Mouse (Mus musculus): ENCODE results near the gene Gltpd2. TPM values are rescaled to one million over a fixed set of nuclear protein-coding genes. Genes with fewer than 3 reads are reported as not detected.
"Not testable (repeated sequence)": the region's sequence is repeated elsewhere in the genome, so short reads cannot be mapped to it uniquely, and the experiment has no call there.

Gene Gltpd2
- total RNA-seq, 2 experiments from 2014 or later: not detected

GRCm38 (mm10) chr11:70516352-70516751, 2.6 kb upstream of the Gltpd2 start:
- peak; percentile 49 for DNase-seq (ENCODE audit: low spot score)

- no peak for DNase-seq (ENCODE audit: low spot score)
Observed at GRCm38 (mm10) chr11:70518436-70518835, 560 bp upstream of the Gltpd2 start.

- DNase-seq (ENCODE audit: low spot score): peak; percentile 32
Observed at GRCm38 (mm10) chr11:70520178-70520769, 1.3 kb downstream of the Gltpd2 start.

- DNase-seq (ENCODE audit: low spot score): not testable (repeated sequence)
Observed at GRCm38 (mm10) chr11:70523306-70523989, 4.5 kb downstream of the Gltpd2 start.

- DNase-seq (ENCODE audit: low spot score): no peak
Observed at GRCm38 (mm10) chr11:70524782-70525181, 5.8 kb downstream of the Gltpd2 start.

- DNase-seq (ENCODE audit: low spot score): peak; percentile 95
Observed at GRCm38 (mm10) chr11:70525184-70525678, 6.2 kb downstream of the Gltpd2 start, which contains the start of gene Psmb6. Gene Psmb6 (plus strand): TSS chr11:70525367.

- no peak for DNase-seq (ENCODE audit: low spot score)
Observed at GRCm38 (mm10) chr11:70525726-70526125, 6.7 kb downstream of the Gltpd2 start.

- no peak for DNase-seq (ENCODE audit: low spot score)
Observed at GRCm38 (mm10) chr11:70526211-70526610, 7.2 kb downstream of the Gltpd2 start.

GRCm38 (mm10) chr11:70528610-70529009, 9.6 kb downstream of the Gltpd2 start:
- DNase-seq (ENCODE audit: low spot score): no peak

- DNase-seq (ENCODE audit: low spot score): not testable (repeated sequence)
Observed at GRCm38 (mm10) chr11:70531065-70531464, 12.1 kb downstream of the Gltpd2 start.

- DNase-seq (ENCODE audit: low spot score): no peak
Observed at GRCm38 (mm10) chr11:70532839-70533238, 13.8 kb downstream of the Gltpd2 start, which contains the start of gene Gm40193. Gene Gm40193 (minus strand): TSS chr11:70532939.

GRCm38 (mm10) chr11:70539423-70539822, 20.4 kb downstream of the Gltpd2 start:
- no peak for DNase-seq (ENCODE audit: low spot score)

GRCm38 (mm10) chr11:70539877-70540587, 21.0 kb downstream of the Gltpd2 start, which contains the start of gene Pld2:
Gene Pld2 (plus strand): TSS chr11:70540064.
- DNase-seq (ENCODE audit: low spot score): peak; percentile 83

- DNase-seq (ENCODE audit: low spot score): no peak
Observed at GRCm38 (mm10) chr11:70540928-70541327, 21.9 kb downstream of the Gltpd2 start.

- no peak for DNase-seq (ENCODE audit: low spot score)
Observed at GRCm38 (mm10) chr11:70541415-70541814, 22.4 kb downstream of the Gltpd2 start.

- peak; percentile 59 for DNase-seq (ENCODE audit: low spot score)
Observed at GRCm38 (mm10) chr11:70544496-70544895, 25.5 kb downstream of the Gltpd2 start.

GRCm38 (mm10) chr11:70551526-70551925, 32.5 kb downstream of the Gltpd2 start:
- DNase-seq (ENCODE audit: low spot score): no peak

- no peak for DNase-seq (ENCODE audit: low spot score)
Observed at GRCm38 (mm10) chr11:70553940-70554339, 34.9 kb downstream of the Gltpd2 start.

- no peak for DNase-seq (ENCODE audit: low spot score)
Observed at GRCm38 (mm10) chr11:70557545-70557944, 38.5 kb downstream of the Gltpd2 start.

- no peak for DNase-seq (ENCODE audit: low spot score)
Observed at GRCm38 (mm10) chr11:70561937-70562286, 42.9 kb downstream of the Gltpd2 start.

- DNase-seq (ENCODE audit: low spot score): peak; percentile 86
Observed at GRCm38 (mm10) chr11:70562287-70562994, 43.4 kb downstream of the Gltpd2 start, which contains the start of gene Mink1. Gene Mink1 (plus strand): TSS chr11:70562881.

Data from gastrocnemius, adult 18-20 months (tissue).